Mouse (Mus musculus) limb, embryonic 15.5 days (tissue): ENCODE data around the gene Wdfy3. TPM values are rescaled to one million over a fixed set of nuclear protein-coding genes. Genes with fewer than 3 reads are reported as not detected.

Source experiments
- ATAC-seq: fragments of 200-750 bp; cut with Nextera tagmentation; 2 replicates; pipeline ENCODE4 v1.8.0; 2017; ENCODE audit warnings: low read depth, moderate TSS enrichment; ENCODE audit not compliant: insufficient number of reproducible peaks, low FRiP score, low TSS enrichment
- H3K27ac ChIP-seq: fragments of 300-500 bp; sonication (generic); 2 replicates; pipeline ENCODE4 v1.5.1; 2015; ENCODE audit warnings: moderate library complexity, mild to moderate bottlenecking, inconsistent platforms
- H3K27me3 ChIP-seq: fragments of 300-500 bp; sonication (generic); 2 replicates; pipeline ENCODE4 v1.6.1; 2015; ENCODE audit warnings: inconsistent platforms
- H3K36me3 ChIP-seq: fragments of 300-500 bp; sonication (generic); 2 replicates; pipeline ENCODE4 v1.6.1; 2015; ENCODE audit warnings: inconsistent platforms
- H3K4me1 ChIP-seq: fragments of 300-500 bp; sonication (generic); 2 replicates; pipeline ENCODE4 v1.6.1; 2015; ENCODE audit warnings: inconsistent platforms
- H3K4me2 ChIP-seq: fragments of 300-500 bp; sonication (generic); 2 replicates; pipeline ENCODE4 v1.6.1; 2015; ENCODE audit warnings: mild to moderate bottlenecking, inconsistent platforms
- H3K4me3 ChIP-seq: fragments of 300-500 bp; sonication (generic); 2 replicates; pipeline ENCODE4 v1.5.1; 2015; ENCODE audit warnings: mild to moderate bottlenecking, inconsistent platforms
- H3K9ac ChIP-seq: fragments of 300-500 bp; sonication (generic); 2 replicates; pipeline ENCODE4 v1.6.1; 2015; ENCODE audit warnings: inconsistent platforms
- H3K9me3 ChIP-seq: fragments of 300-500 bp; sonication (generic); 2 replicates; pipeline ENCODE4 v1.6.1; 2016; ENCODE audit warnings: inconsistent platforms
- WGBS: fragments of 180-500 bp; shearing (Covaris S2); methylation state at CpG from one replicate; pipeline ENCODE4 v1.1.7; 2015; 5-methylcytosine and 5-hydroxymethylcytosine counted together
- polyA plus RNA-seq: library from polyadenylated mRNA; unstranded; fragments of >200 nt; fragmentation: Nextera tagmentation; extraction: Ambion mirVana; gene quantifications from 2 replicates; pipeline ENCODE4 v1.2.1, GENCODE M21; 2015

Gene Wdfy3
- polyA plus RNA-seq, 1 experiment from 2014 or later = 14.4 TPM

DNA sequence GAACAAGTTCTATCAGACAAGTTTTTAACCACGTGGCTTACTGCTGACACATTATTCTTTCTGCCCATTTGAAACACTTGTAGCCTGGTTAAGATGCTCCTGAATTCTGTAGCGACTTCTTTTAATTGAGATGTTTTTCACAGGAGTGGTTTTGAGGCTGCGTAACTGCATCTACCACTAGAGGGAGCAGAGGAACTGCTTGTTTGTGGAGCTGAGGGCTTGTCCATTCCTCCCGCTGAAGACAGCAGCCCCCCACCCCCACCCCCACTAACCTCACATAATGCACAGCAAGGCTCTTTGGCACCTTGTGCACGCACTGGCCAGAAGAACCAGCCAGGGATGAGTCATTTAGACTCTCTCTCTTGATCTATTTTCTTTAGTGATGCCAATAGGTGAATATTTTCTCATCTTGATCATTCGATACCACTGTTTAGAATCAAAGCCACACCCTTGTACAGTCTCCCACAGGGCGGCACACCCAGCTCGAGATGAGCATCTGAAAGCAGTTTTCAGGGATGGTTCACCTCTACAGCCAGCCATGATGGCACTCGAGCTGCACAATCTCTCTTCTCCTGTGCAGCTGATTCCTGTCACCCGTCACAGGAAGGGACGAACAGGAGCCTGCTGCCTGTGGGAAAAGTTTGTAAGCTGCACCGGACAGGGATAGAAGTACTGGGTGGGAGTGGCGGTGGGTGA is 175.8 kb downstream of the Wdfy3 start:
- no peak overlapping the region for H3K4me3 ChIP-seq
- ATAC-seq = no peak
- H3K27ac ChIP-seq = no peak overlapping the region
- H3K4me1 ChIP-seq = no peaks in the 10 kb centered on the region
- peaks cover 77% of the 10 kb centered on the region for H3K36me3 ChIP-seq
- WGBS = 76% methylated on average over 13 of the region's 13 CpGs
- no peaks in the 10 kb centered on the region for H3K9me3 ChIP-seq
- no peak overlapping the region for H3K4me2 ChIP-seq
- H3K9ac ChIP-seq = no peak overlapping the region
- no peaks in the 10 kb centered on the region for H3K27me3 ChIP-seq

DNA sequence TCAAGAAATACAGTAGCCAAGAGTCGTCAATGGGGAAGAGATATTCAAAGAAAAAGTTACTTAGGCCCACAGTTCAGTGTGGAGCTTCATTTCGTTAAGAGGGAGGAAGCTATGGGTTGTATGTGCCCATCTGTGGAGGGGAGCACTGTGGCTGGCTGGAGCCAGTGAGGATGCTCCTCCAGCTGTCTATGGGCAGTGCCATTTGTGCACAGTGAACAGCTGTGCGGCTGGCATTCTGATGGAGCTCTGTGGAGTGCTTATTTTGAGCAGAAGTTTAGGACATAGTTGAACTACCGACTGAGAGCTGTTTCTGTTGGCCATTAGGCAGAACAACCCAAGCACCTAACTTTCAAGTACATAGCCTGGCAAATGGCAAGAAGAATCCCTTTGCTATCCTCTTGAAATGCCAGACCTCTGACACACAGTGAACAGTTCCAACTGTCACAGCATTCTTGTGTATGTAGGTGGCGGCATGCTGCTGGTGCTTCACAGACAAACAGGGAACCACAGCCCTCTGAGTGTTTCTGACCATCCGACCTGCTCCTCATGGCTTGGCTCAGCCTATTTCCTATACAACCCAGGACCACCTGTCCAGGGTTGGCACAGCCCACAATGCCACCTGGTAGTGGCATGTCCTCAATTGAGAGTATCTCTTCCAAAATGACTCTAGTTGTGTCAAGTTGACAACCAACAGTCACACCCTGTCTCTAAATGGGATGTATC is 177.9 kb downstream of the Wdfy3 start:
- Histone ChIP-seq H3K4me3 (no peak overlapping the region), H3K9ac (no peak overlapping the region), H3K27ac (no peak overlapping the region), H3K9me3 (no peaks in the 10 kb centered on the region), H3K4me2 (no peak overlapping the region), H3K36me3 (peaks cover 85% of the 10 kb centered on the region), H3K27me3 (no peaks in the 10 kb centered on the region), H3K4me1 (no peaks in the 10 kb centered on the region)
- 93% methylated on average over 6 of the region's 6 CpGs for WGBS
- ATAC-seq = no peak

DNA sequence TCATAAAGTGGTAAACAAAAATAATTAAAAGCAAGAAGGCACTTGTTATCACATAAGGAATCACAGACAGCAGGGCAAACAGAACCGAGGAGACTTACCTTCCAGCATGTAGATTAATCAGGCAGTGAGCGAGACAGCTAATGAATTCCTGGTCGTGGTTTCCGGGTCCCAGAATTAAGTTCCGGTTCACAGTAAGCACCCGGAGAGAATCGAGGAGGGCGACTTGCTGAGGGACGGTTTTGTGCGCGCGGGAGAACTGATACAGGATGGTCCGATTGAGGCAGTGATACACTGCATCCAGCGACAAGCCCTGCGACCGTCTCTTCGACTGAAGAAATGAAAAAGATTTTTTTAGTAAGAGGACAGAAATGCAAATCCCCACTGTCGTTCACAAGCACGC is 181.7 kb downstream of the Wdfy3 start:
- no peak overlapping the region for H3K9ac ChIP-seq
- no peak for ATAC-seq
- H3K4me1 ChIP-seq = no peaks in the 10 kb centered on the region
- H3K27ac ChIP-seq = no peak overlapping the region
- peaks cover 89% of the 10 kb centered on the region for H3K36me3 ChIP-seq
- no peaks in the 10 kb centered on the region for H3K27me3 ChIP-seq
- H3K9me3 ChIP-seq = no peaks in the 10 kb centered on the region
- H3K4me2 ChIP-seq = no peak overlapping the region
- H3K4me3 ChIP-seq = no peak overlapping the region
- 95% methylated on average over 19 of the region's 19 CpGs for WGBS

DNA sequence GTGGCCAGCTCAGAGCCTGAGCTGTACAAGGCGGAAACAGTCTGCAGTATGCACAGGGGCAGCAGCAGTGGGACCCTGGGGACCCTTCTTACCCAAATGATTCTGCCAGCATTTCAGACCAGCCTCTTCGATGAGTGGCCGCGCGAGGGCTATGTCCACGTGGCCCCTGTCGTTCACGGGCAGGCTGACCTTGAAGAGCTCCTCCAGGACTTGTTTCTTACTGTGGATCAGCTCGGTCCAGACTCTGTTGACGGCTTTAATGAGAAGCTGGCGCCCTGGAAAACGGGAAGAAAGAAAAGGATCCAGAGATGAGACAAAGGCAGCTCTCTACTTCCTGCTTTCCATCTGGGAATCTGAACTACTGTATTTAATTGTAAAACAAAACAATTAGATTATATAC is 184.7 kb downstream of the Wdfy3 start:
- no peaks in the 10 kb centered on the region for H3K9me3 ChIP-seq
- no peak overlapping the region for H3K4me2 ChIP-seq
- H3K27me3 ChIP-seq = no peaks in the 10 kb centered on the region
- ATAC-seq = no peak
- WGBS = 87% methylated on average over 12 of the region's 12 CpGs
- peaks cover 91% of the 10 kb centered on the region for H3K36me3 ChIP-seq
- no peaks in the 10 kb centered on the region for H3K4me1 ChIP-seq
- H3K9ac ChIP-seq = no peak overlapping the region
- H3K4me3 ChIP-seq = no peak overlapping the region
- no peak overlapping the region for H3K27ac ChIP-seq

DNA sequence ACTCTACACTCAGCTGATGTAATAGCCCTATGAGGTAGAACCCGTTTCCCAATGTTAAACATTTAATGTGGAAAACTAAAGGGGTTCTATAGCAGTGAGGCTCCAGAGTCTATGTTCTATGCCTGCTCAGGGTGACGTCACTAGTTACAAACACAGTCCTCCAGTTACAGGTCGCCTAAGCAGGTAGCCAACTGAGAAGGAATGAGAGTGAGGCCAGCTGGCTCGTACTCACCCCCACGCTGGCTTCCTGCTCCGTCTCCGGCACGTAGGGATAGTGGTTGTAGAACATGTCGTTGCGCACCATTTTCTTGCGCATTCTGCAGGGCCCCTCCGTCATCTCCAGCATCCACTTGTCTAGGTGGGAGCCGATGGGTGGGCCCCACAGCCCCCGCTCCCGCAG is 187.5 kb downstream of the Wdfy3 start:
- Histone ChIP-seq H3K4me3 (no peak overlapping the region), H3K27ac (no peak overlapping the region), H3K9me3 (no peaks in the 10 kb centered on the region), H3K4me1 (no peaks in the 10 kb centered on the region), H3K36me3 (peaks cover 85% of the 10 kb centered on the region), H3K9ac (no peak overlapping the region), H3K4me2 (no peak overlapping the region), H3K27me3 (no peaks in the 10 kb centered on the region)
- 88% methylated on average over 15 of the region's 15 CpGs for WGBS
- no peak for ATAC-seq

GRCm38 (mm10) chr5:101879914-101880313 is 189.8 kb downstream of the Wdfy3 start:
- no peak overlapping the region for H3K4me2 ChIP-seq
- 97% methylated on average over 4 of the region's 4 CpGs for WGBS
- no peak overlapping the region for H3K27ac ChIP-seq
- no peak overlapping the region for H3K9ac ChIP-seq
- H3K4me1 ChIP-seq = no peaks in the 10 kb centered on the region
- no peak overlapping the region for H3K4me3 ChIP-seq
- peaks cover 81% of the 10 kb centered on the region for H3K36me3 ChIP-seq
- no peak for ATAC-seq
- no peaks in the 10 kb centered on the region for H3K27me3 ChIP-seq
- no peaks in the 10 kb centered on the region for H3K9me3 ChIP-seq

GRCm38 (mm10) chr5:101878403-101878802 is 191.3 kb downstream of the Wdfy3 start:
- peaks cover 81% of the 10 kb centered on the region for H3K36me3 ChIP-seq
- no peaks in the 10 kb centered on the region for H3K9me3 ChIP-seq
- H3K4me3 ChIP-seq = no peak overlapping the region
- WGBS = 74% methylated on average over 9 of the region's 9 CpGs
- H3K27ac ChIP-seq = no peak overlapping the region
- no peaks in the 10 kb centered on the region for H3K27me3 ChIP-seq
- no peak for ATAC-seq
- no peak overlapping the region for H3K9ac ChIP-seq
- no peak overlapping the region for H3K4me2 ChIP-seq
- no peaks in the 10 kb centered on the region for H3K4me1 ChIP-seq

DNA sequence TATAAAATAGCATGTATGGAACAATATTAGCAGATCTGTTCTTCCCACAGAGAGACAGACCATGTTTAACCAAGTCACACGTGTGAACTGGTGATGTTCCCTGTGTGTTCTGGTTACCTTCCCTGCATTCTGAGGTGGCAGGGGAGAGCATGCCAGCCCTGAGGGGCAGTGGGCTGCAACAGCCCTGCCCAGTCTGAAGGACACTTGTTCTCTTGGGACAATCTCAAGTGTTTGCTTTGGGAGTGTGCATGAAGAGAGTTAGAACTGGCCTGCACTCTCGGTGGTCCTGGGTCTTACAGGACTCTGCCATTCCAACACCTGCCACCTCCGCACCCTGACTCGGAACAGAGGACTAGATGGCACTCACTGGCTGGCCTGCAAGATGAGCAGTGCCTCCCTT is 193.5 kb downstream of the Wdfy3 start:
- Histone ChIP-seq H3K27ac (no peak overlapping the region), H3K36me3 (peaks cover 80% of the 10 kb centered on the region), H3K27me3 (no peaks in the 10 kb centered on the region), H3K4me3 (no peak overlapping the region), H3K9me3 (no peaks in the 10 kb centered on the region), H3K9ac (no peak overlapping the region), H3K4me1 (no peaks in the 10 kb centered on the region), H3K4me2 (no peak overlapping the region)
- ATAC-seq = no peak
- WGBS = 88% methylated on average over 4 of the region's 4 CpGs

- ATAC-seq = no peak
- H3K4me3 ChIP-seq = no peak overlapping the region
- WGBS = 75% methylated on average over 2 of the region's 2 CpGs
- no peaks in the 10 kb centered on the region for H3K27me3 ChIP-seq
- no peak overlapping the region for H3K4me2 ChIP-seq
- H3K4me1 ChIP-seq = no peaks in the 10 kb centered on the region
- no peak overlapping the region for H3K9ac ChIP-seq
- no peaks in the 10 kb centered on the region for H3K9me3 ChIP-seq
- H3K36me3 ChIP-seq = peaks cover 85% of the 10 kb centered on the region
- H3K27ac ChIP-seq = no peak overlapping the region
Observed at GRCm38 (mm10) chr5:101866722-101867121, 203.0 kb downstream of the Wdfy3 start.

DNA sequence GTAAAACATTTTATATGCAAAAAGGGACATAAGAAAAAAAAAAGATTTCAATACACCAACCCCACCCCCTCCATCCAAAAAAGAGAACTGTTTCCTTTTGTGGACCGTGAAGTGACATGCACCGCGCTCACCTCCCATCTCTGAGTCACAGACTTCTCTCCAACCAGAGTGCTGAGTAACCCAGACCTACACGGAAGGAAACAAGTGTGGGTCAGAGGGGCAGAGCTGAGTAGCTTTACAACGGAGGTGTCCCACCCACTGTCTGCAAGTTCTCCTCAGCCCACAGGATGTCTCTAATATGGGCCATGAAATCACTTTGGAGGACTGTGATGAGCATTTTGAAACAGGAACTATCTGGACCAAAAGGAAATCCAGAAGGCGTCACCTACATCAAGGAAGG is 205.8 kb downstream of the Wdfy3 start:
- peaks cover 81% of the 10 kb centered on the region for H3K36me3 ChIP-seq
- no peak overlapping the region for H3K9ac ChIP-seq
- H3K9me3 ChIP-seq = no peaks in the 10 kb centered on the region
- ATAC-seq = no peak
- no peak overlapping the region for H3K4me2 ChIP-seq
- 91% methylated on average over 6 of the region's 6 CpGs for WGBS
- no peaks in the 10 kb centered on the region for H3K4me1 ChIP-seq
- H3K27ac ChIP-seq = no peak overlapping the region
- no peak overlapping the region for H3K4me3 ChIP-seq
- no peaks in the 10 kb centered on the region for H3K27me3 ChIP-seq

- Histone ChIP-seq H3K9me3 (no peaks in the 10 kb centered on the region), H3K4me3 (no peak overlapping the region), H3K4me2 (no peak overlapping the region), H3K27ac (no peak overlapping the region), H3K4me1 (no peaks in the 10 kb centered on the region), H3K27me3 (no peaks in the 10 kb centered on the region), H3K9ac (no peak overlapping the region), H3K36me3 (peaks cover 83% of the 10 kb centered on the region)
- ATAC-seq = no peak
- WGBS = 81% methylated on average over 8 of the region's 8 CpGs
Observed at GRCm38 (mm10) chr5:101862651-101863050, 207.1 kb downstream of the Wdfy3 start.

DNA sequence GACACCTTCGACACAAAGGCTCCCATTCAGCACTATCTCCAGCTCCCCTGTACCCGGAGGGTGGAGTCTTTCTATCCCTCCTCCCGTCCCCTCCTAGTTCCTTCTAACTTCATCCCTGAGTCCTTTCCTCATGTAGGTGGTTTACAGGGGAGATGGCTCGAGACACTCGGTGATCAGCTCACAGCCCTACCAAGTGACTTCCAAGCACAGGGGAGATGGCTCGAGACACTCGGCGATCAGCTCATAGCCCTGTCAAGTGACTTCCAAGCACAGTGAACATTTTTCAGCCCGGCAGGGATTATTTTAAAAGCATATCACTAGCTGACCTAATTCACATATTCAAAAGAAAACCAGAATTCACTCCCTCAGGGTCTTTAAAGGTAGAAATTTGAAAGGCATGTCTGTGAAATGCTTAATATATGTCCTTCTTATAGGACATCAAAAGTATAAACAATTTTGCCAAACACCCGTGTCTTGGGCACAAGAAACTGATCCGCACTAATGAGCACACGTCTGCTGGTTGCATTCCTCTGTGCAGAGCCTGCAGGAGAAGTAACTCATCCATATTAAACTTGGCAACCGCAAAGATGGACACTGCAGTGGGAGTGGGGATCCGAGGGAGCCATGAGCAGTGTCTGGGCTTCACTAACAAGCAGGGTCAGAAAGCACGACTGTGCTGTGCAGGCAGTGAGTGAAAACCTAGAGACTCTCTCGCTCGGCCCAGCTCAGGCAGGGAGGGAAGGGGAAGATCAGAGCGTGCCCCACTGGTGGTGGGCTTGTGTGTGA is 207.7 kb downstream of the Wdfy3 start:
- Histone ChIP-seq H3K9ac (no peak overlapping the region), H3K27ac (no peak overlapping the region), H3K9me3 (no peaks in the 10 kb centered on the region), H3K4me2 (no peak overlapping the region), H3K36me3 (peaks cover 85% of the 10 kb centered on the region), H3K4me1 (no peaks in the 10 kb centered on the region), H3K27me3 (no peaks in the 10 kb centered on the region), H3K4me3 (no peak overlapping the region)
- WGBS = 91% methylated on average over 18 of the region's 18 CpGs
- ATAC-seq = no peak
